ENCODE assay signal across 24 mouse cellular contexts in genomic region chr5:113846656-113847055, GRCm38 (mm10). TPM values are rescaled to one million over a fixed set of nuclear protein-coding genes. Genes with fewer than 3 reads are reported as not detected.
DNase-seq lines count a peak whose midpoint lies in the region; ATAC-seq lines count a peak whose summit lies in the region.
"Had no signal": no experiment of that assay in that cellular context is flagged by ENCODE, and none has a peak within 500 bp of the region (broad histone marks: within the 10 kb centered on the region; RNA-seq: fewer than 3 reads in every experiment).

No protein-coding gene starts in this region.

- no peaks in the 10 kb centered on the region for H3K27me3 ChIP-seq in heart, embryonic 11.5 days (ENCODE audit: control insufficient read depth, insufficient read depth, low read length)
- no peaks in the 10 kb centered on the region for H3K27me3 ChIP-seq in liver, embryonic 11.5 days (replicated peaks; ENCODE audit: control insufficient read depth, insufficient read depth, low read length)
- no peaks in the 10 kb centered on the region for H3K27me3 ChIP-seq in neural tube, embryonic 15.5 days (replicated peaks)
- H3K27me3 ChIP-seq: embryonic facial prominence, embryonic 13.5 days; limb, embryonic 12.5 days; lung, embryonic 15.5 days; midbrain, embryonic 12.5 days; neural tube, embryonic 12.5 days had no signal

- H3K36me3 ChIP-seq in heart, embryonic 11.5 days (ENCODE audit: control insufficient read depth, insufficient read depth, low read length) = peaks cover 58% of the 10 kb centered on the region
- peaks cover 67% of the 10 kb centered on the region for H3K36me3 ChIP-seq in liver, embryonic 11.5 days (ENCODE audit: control insufficient read depth, insufficient read depth, low read length)
- peaks cover 88% of the 10 kb centered on the region for H3K36me3 ChIP-seq in neural tube, embryonic 15.5 days

- no peak overlapping the region for H3K9ac ChIP-seq in heart, embryonic 11.5 days (ENCODE audit: low read depth, low read length)
- 0 out of 2 replicates have a peak overlapping the region, but pooled peaks have one; percentile 20 for H3K9ac ChIP-seq in liver, embryonic 11.5 days (ENCODE audit: low read depth, low read length)
- no peak overlapping the region for H3K9ac ChIP-seq in neural tube, embryonic 15.5 days (replicated peaks)
- H3K9ac ChIP-seq: embryonic facial prominence, embryonic 13.5 days; limb, embryonic 12.5 days; lung, embryonic 15.5 days; midbrain, embryonic 12.5 days; neural tube, embryonic 12.5 days had no signal

- no peaks in the 10 kb centered on the region for H3K9me3 ChIP-seq in heart, embryonic 11.5 days (replicated peaks; ENCODE audit: control insufficient read depth, low read length)
- no peaks in the 10 kb centered on the region for H3K9me3 ChIP-seq in liver, embryonic 11.5 days (ENCODE audit: control insufficient read depth, low read length)
- H3K9me3 ChIP-seq in neural tube, embryonic 15.5 days (replicated peaks) = no peaks in the 10 kb centered on the region
- H3K9me3 ChIP-seq: embryonic facial prominence, embryonic 13.5 days; forebrain, embryonic 10.5 days; limb, embryonic 12.5 days; lung, embryonic 15.5 days; midbrain, embryonic 12.5 days; neural tube, embryonic 12.5 days had no signal

- H3K4me2 ChIP-seq in heart, embryonic 11.5 days = no peak overlapping the region
- H3K4me2 ChIP-seq in liver, embryonic 11.5 days = peak overlapping the region; percentile 14; the same call in 1 of the 2 replicates
- H3K4me2 ChIP-seq in neural tube, embryonic 15.5 days = no peak overlapping the region
- H3K4me2 ChIP-seq: embryonic facial prominence, embryonic 13.5 days; limb, embryonic 12.5 days; lung, embryonic 15.5 days; midbrain, embryonic 12.5 days; neural tube, embryonic 12.5 days had no signal

- peaks cover 6% of the 10 kb centered on the region for H3K4me1 ChIP-seq in heart, embryonic 11.5 days (ENCODE audit: control insufficient read depth, insufficient read depth, low read length)
- H3K4me1 ChIP-seq in liver, embryonic 11.5 days (replicated peaks; ENCODE audit: control insufficient read depth, insufficient read depth, low read length) = peaks cover 29% of the 10 kb centered on the region
- no peaks in the 10 kb centered on the region for H3K4me1 ChIP-seq in neural tube, embryonic 15.5 days
- H3K4me1 ChIP-seq: embryonic facial prominence, embryonic 13.5 days; forebrain, embryonic 10.5 days; midbrain, embryonic 12.5 days had no signal

- no peak overlapping the region for H3K27ac ChIP-seq in heart, embryonic 11.5 days (ENCODE audit: low read depth, low read length)
- H3K27ac ChIP-seq in liver, embryonic 11.5 days (ENCODE audit: low read depth, low read length) = peak overlapping the region; percentile 43; the same call in 1 of the 2 replicates
- H3K27ac ChIP-seq in neural tube, embryonic 15.5 days (replicated peaks) = no peak overlapping the region
- H3K27ac ChIP-seq: embryonic facial prominence, embryonic 13.5 days; forebrain, embryonic 10.5 days; limb, embryonic 12.5 days; lung, embryonic 15.5 days; macrophage; midbrain, embryonic 12.5 days; neural tube, embryonic 12.5 days had no signal

- H3K4me3 ChIP-seq in heart, embryonic 11.5 days (ENCODE audit: low read depth, low read length) = no peak overlapping the region
- no peak overlapping the region for H3K4me3 ChIP-seq in liver, embryonic 11.5 days (ENCODE audit: low read depth, low read length)
- H3K4me3 ChIP-seq in neural tube, embryonic 15.5 days (replicated peaks) = no peak overlapping the region
- H3K4me3 ChIP-seq: embryonic facial prominence, embryonic 13.5 days; forebrain, embryonic 10.5 days; limb, embryonic 12.5 days; lung, embryonic 15.5 days; midbrain, embryonic 12.5 days; neural tube, embryonic 12.5 days had no signal

- 84% methylated on average over 8 of the region's 8 CpGs for WGBS in heart, embryonic 11.5 days (ENCODE audit: insufficient replicate concordance)
- WGBS in liver, embryonic 11.5 days = 58% methylated on average over 8 of the region's 8 CpGs
- WGBS in neural tube, embryonic 15.5 days = 92% methylated on average over 8 of the region's 8 CpGs

- DNase-seq in heart, postnatal 4 days = no peak
- peak; percentile 81 for DNase-seq in c-Kit-positive CD71-positive TER-119-negative erythroid progenitor cells, embryonic 14.5 days (ENCODE audit: low read depth)
- no peak for DNase-seq in liver, embryonic 11.5 days (ENCODE audit: low spot score)
- no peak for DNase-seq in cerebellum, adult 11-12 months
- no peak for DNase-seq in embryo, embryonic 10.5 days (ENCODE audit: low spot score)
- DNase-seq: adrenal gland, postnatal 25 days; cerebellum, postnatal 10 days; heart, adult 11 months; kidney, adult 8-10 months; kidney, postnatal 25 days; layer of hippocampus, adult 9-11 months; right cerebral cortex, adult 18-20 months had no signal

- peak; percentile 58; the same call in 1 of the 2 replicates for ATAC-seq in heart, embryonic 11.5 days (replicated peaks; ENCODE audit: insufficient number of reproducible peaks, low FRiP score, low TSS enrichment)
- peak; percentile 96 for ATAC-seq in liver, embryonic 11.5 days (replicated peaks; ENCODE audit: low FRiP score)
- peak; percentile 62 for ATAC-seq in megakaryocyte progenitor cell, adult 5-6 weeks (replicated peaks; ENCODE audit: poor library complexity)
- ATAC-seq in neural tube, embryonic 15.5 days (ENCODE audit: low FRiP score) = no peak
- ATAC-seq: activated CD4-positive, CD25-positive, alpha-beta regulatory T cell, adult 4 months; hindbrain, embryonic 16.5 days had no signal

RNA-seq across cellular contexts. Expression of gene Selplg, which starts 14.2 kb away (rescaled TPM):
- 0.97 and 1.5 TPM in 2 replicates for polyA plus RNA-seq in heart, embryonic 11.5 days (2014; fragmentation: Nextera tagmentation; extraction: Ambion mirVana)
- total RNA-seq in heart, postnatal 4 days (2021) = 1 to 10 TPM; 1.3 to 2.1 TPM
- 17.1 and 17.8 TPM in 2 replicates for polyA plus RNA-seq in liver, embryonic 11.5 days (2014; fragmentation: Nextera tagmentation; extraction: Ambion mirVana)
- total RNA-seq in megakaryocyte progenitor cell, adult 5-6 weeks (2015) = 244 and 245 TPM in 2 replicates
- 82.0 and 99.0 TPM in 2 replicates for total RNA-seq in megakaryocyte progenitor cell, adult 5-6 weeks (2017)
- 2.3 and 27.7 TPM in 2 replicates for polyA plus RNA-seq in neural tube, embryonic 15.5 days (2015; fragmentation: Nextera tagmentation; extraction: Ambion mirVana)

RNA-seq across cellular contexts. Expression of gene Tmem119, which starts 46.3 kb away (rescaled TPM):
- 11.7 and 12.3 TPM in 2 replicates for polyA plus RNA-seq in heart, embryonic 11.5 days (2014; fragmentation: Nextera tagmentation; extraction: Ambion mirVana)
- 10 to 100 TPM; 11.7 to 13.7 TPM for total RNA-seq in heart, postnatal 4 days (2021)
- polyA plus RNA-seq in liver, embryonic 11.5 days (2014; fragmentation: Nextera tagmentation; extraction: Ambion mirVana) = 15.6 and 16.9 TPM in 2 replicates
- 6.5 and 7.2 TPM in 2 replicates for total RNA-seq in megakaryocyte progenitor cell, adult 5-6 weeks (2015)
- 5.6 and 8.2 TPM in 2 replicates for total RNA-seq in megakaryocyte progenitor cell, adult 5-6 weeks (2017)
- 12.1 and 23.1 TPM in 2 replicates for polyA plus RNA-seq in neural tube, embryonic 15.5 days (2015; fragmentation: Nextera tagmentation; extraction: Ambion mirVana)
- polyA plus RNA-seq: activated CD4-positive, CD25-positive, alpha-beta regulatory T cell, adult 4 months; macrophage had no signal
